18 mouse cellular contexts compared by ENCODE assay signal in genomic region chr10:13659778-13660177, GRCm38 (mm10).
"Had no signal": no experiment of that assay in that cellular context is flagged by ENCODE, and none has a peak within 500 bp of the region (broad histone marks: within the 10 kb centered on the region; RNA-seq: fewer than 3 reads in every experiment).

No protein-coding gene starts in this region.

- H3K36me3 ChIP-seq: midbrain, embryonic 10.5 days; neural tube, embryonic 13.5 days; neural tube, embryonic 15.5 days had no signal

- H3K27me3 ChIP-seq: neural tube, embryonic 13.5 days; neural tube, embryonic 15.5 days had no signal

- H3K4me1 ChIP-seq: neural tube, embryonic 13.5 days; neural tube, embryonic 15.5 days had no signal

- DNase-seq: liver, postnatal 0 days; lung, embryonic 14.5 days; lung, postnatal 10 days; lung, postnatal 4 days; midbrain, embryonic 14.5 days; retina, postnatal 1 day; right cerebral cortex, adult 18-20 months; right cerebral cortex, postnatal 25 days; right cerebral cortex, postnatal 4 days; spleen, adult 18-20 months; thymus, adult 18-20 months; thymus, postnatal 14 days; thymus, postnatal 36 days had no signal

- H3K9ac ChIP-seq: liver, postnatal 0 days; lung, embryonic 14.5 days; neural tube, embryonic 13.5 days; neural tube, embryonic 15.5 days had no signal

- H3K9me3 ChIP-seq: midbrain, embryonic 10.5 days; neural tube, embryonic 13.5 days; neural tube, embryonic 15.5 days had no signal

- H3K27ac ChIP-seq: midbrain, embryonic 10.5 days; neural tube, embryonic 13.5 days; neural tube, embryonic 15.5 days had no signal

- H3K4me3 ChIP-seq: midbrain, embryonic 10.5 days; myocyte; neural tube, embryonic 13.5 days; neural tube, embryonic 15.5 days had no signal

- ATAC-seq: liver, postnatal 0 days; midbrain, embryonic 16.5 days had no signal

- H3K4me2 ChIP-seq: lung, embryonic 14.5 days; neural tube, embryonic 13.5 days; neural tube, embryonic 15.5 days had no signal
